Mouse (Mus musculus) embryonic facial prominence, embryonic 15.5 days (tissue): ENCODE measurements around the gene Dtd2. TPM values are rescaled to one million over a fixed set of nuclear protein-coding genes. Genes with fewer than 3 reads are reported as not detected.

Source experiments
- ATAC-seq: fragments of 200-750 bp; cut with Nextera tagmentation; 2 replicates; pipeline ENCODE4 v1.8.0; 2017; ENCODE audit warnings: low read depth, moderate TSS enrichment; ENCODE audit not compliant: insufficient number of reproducible peaks, low FRiP score, low TSS enrichment
- H3K27ac ChIP-seq: fragments of 300-500 bp; sonication (generic); replicated peaks from 2 replicates; pipeline ENCODE4 v1.5.1; 2015; ENCODE audit warnings: mild to moderate bottlenecking, inconsistent platforms
- H3K27me3 ChIP-seq: fragments of 300-500 bp; sonication (generic); 2 replicates; pipeline ENCODE4 v1.6.1; 2015; ENCODE audit warnings: inconsistent platforms
- H3K36me3 ChIP-seq: fragments of 300-500 bp; sonication (generic); 2 replicates; pipeline ENCODE4 v1.6.1; 2015; ENCODE audit warnings: mild to moderate bottlenecking, inconsistent platforms
- H3K4me1 ChIP-seq: fragments of 300-500 bp; sonication (generic); 2 replicates; pipeline ENCODE4 v1.6.1; 2015; ENCODE audit warnings: inconsistent platforms
- H3K4me2 ChIP-seq: fragments of 300-500 bp; sonication (generic); replicated peaks from 2 replicates; pipeline ENCODE4 v1.6.1; 2015; ENCODE audit warnings: mild to moderate bottlenecking, inconsistent platforms
- H3K4me3 ChIP-seq: fragments of 300-500 bp; sonication (generic); replicated peaks from 2 replicates; pipeline ENCODE4 v1.5.1; 2015; ENCODE audit warnings: mild to moderate bottlenecking, inconsistent platforms
- H3K9ac ChIP-seq: fragments of 300-500 bp; sonication (generic); 2 replicates; pipeline ENCODE4 v1.6.1; 2015; ENCODE audit warnings: inconsistent platforms
- H3K9me3 ChIP-seq: fragments of 300-500 bp; sonication (generic); replicated peaks from 2 replicates; pipeline ENCODE4 v1.6.1; 2016; ENCODE audit warnings: inconsistent platforms
- WGBS: fragments of 180-500 bp; shearing (Covaris S2); methylation state at CpG from one replicate; pipeline ENCODE4 v1.1.7; 2015; 5-methylcytosine and 5-hydroxymethylcytosine counted together
- polyA plus RNA-seq: library from polyadenylated mRNA; unstranded; fragments of >200 nt; fragmentation: Nextera tagmentation; extraction: Ambion mirVana; gene quantifications from 2 replicates; pipeline ENCODE4 v1.2.1, GENCODE M21; 2015

Dtd2 gene
- polyA plus RNA-seq = 20.8 and 24.2 TPM in 2 replicates

- peak within 1 kb of the TSS; percentile 29 for H3K9ac ChIP-seq
- H3K4me1 ChIP-seq = 0 out of 2 replicates have a peak, but pooled peaks cover 5% of the 10 kb centered on the region
- peak; percentile 96 for ATAC-seq
- H3K4me3 ChIP-seq = peak within 1 kb of the TSS; percentile 56
- no peaks in the 10 kb centered on the region for H3K27me3 ChIP-seq
- peak within 1 kb of the TSS; percentile 44; the same call in 1 of the 2 replicates for H3K27ac ChIP-seq
- no peaks in the 10 kb centered on the region for H3K36me3 ChIP-seq
- peak within 1 kb of the TSS; percentile 63 for H3K4me2 ChIP-seq
- H3K9me3 ChIP-seq = no peaks in the 10 kb centered on the region
- WGBS = 2% methylated on average over 46 of the region's 46 CpGs
Observed at GRCm38 (mm10) chr12:52005877-52006632, at the start of gene Dtd2. Gene Dtd2 (minus strand): TSS chr12:52006501.

DNA sequence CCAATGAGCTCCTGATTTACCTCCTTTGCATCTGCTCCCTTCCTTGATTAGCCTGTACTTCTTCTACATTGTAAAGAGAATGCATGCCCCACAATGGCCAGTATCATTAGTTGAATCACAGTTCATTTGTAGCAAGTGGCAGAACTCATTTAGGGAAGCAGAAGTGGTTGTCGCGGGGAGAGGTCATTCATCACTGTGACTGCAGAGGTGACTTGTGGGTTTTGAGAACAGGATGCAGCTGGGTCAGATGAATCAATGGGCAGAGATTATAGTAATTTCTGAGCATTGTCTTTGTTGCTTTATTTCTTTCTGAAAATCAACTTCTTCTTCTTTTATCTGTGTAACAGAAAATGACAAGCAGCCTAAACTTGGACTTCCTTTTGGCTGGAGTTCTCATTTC lies 43.0 kb upstream of the Dtd2 start:
- 88% methylated on average over 2 of the region's 2 CpGs for WGBS
- Histone ChIP-seq H3K27ac (no peak overlapping the region), H3K4me2 (no peak overlapping the region), H3K36me3 (no peaks in the 10 kb centered on the region), H3K4me3 (no peak overlapping the region), H3K27me3 (no peaks in the 10 kb centered on the region), H3K9ac (no peak overlapping the region), H3K4me1 (no peaks in the 10 kb centered on the region), H3K9me3 (no peaks in the 10 kb centered on the region)
- no peak for ATAC-seq

DNA sequence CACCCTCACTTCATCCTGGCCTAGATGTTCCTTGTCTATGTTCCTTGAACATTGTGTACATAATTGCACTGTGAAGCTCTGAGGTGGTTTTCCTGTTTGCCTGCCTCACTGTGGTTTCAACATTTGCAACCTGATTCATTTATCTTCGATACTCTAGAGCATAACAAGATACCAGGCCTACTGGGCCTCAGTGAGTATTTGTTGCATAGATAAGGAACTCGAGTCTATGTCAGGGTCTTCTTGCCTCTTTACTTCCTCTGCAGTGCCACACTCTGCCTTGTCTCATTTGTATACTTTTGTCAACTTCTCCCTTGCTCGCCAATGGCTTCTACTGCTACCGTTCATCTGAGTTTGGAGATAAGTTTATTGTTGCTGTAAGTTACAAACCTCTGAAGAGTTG lies 40.1 kb upstream of the Dtd2 start:
- H3K4me3 ChIP-seq = no peak overlapping the region
- H3K9ac ChIP-seq = no peak overlapping the region
- H3K4me2 ChIP-seq = no peak overlapping the region
- H3K36me3 ChIP-seq = no peaks in the 10 kb centered on the region
- no peak overlapping the region for H3K27ac ChIP-seq
- H3K27me3 ChIP-seq = no peaks in the 10 kb centered on the region
- no peaks in the 10 kb centered on the region for H3K4me1 ChIP-seq
- 87% methylated on average over 4 of the region's 4 CpGs for WGBS
- no peak for ATAC-seq
- H3K9me3 ChIP-seq = no peaks in the 10 kb centered on the region

DNA sequence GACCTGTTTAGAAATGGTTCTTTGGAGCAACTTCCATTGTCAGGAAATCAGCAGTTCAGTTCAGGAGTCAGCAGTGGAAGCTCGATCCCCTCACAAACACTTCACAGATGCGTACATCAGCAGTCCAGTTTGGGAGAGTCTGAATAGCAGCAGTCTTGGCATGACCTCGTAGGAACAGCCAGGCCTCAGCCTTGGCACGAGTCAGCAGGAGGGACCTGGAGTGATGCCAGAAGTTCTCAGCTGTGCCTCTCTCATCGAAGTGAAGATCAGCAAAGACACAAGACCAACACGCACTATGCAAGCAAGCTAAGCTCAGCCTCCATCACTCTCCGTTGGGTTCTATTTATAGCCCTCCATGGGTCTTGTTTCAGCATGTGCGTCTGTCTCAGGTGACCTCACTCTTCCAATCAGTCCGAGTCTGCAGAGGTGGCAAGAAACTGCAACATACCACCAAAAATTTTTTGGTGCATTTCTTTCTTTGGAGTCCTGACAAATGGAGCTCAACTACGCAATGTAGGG lies 36.6 kb upstream of the Dtd2 start:
- H3K9me3 ChIP-seq = no peaks in the 10 kb centered on the region
- H3K9ac ChIP-seq = no peak overlapping the region
- no peaks in the 10 kb centered on the region for H3K27me3 ChIP-seq
- no peaks in the 10 kb centered on the region for H3K36me3 ChIP-seq
- no peaks in the 10 kb centered on the region for H3K4me1 ChIP-seq
- H3K27ac ChIP-seq = no peak overlapping the region
- no peak for ATAC-seq
- no peak overlapping the region for H3K4me3 ChIP-seq
- WGBS = 60% methylated on average over 10 of the region's 10 CpGs
- H3K4me2 ChIP-seq = no peak overlapping the region

- no peaks in the 10 kb centered on the region for H3K27me3 ChIP-seq
- H3K27ac ChIP-seq = no peak overlapping the region
- ATAC-seq = no peak; the same call in 1 of the 2 replicates
- no peak overlapping the region for H3K9ac ChIP-seq
- H3K36me3 ChIP-seq = no peaks in the 10 kb centered on the region
- 36% methylated on average over 3 of the region's 3 CpGs for WGBS
- no peaks in the 10 kb centered on the region for H3K9me3 ChIP-seq
- H3K4me3 ChIP-seq = no peak overlapping the region
- no peak overlapping the region for H3K4me2 ChIP-seq
- no peaks in the 10 kb centered on the region for H3K4me1 ChIP-seq
Observed at GRCm38 (mm10) chr12:52038352-52038751, 32.1 kb upstream of the Dtd2 start.

- no peaks in the 10 kb centered on the region for H3K27me3 ChIP-seq
- H3K9ac ChIP-seq = no peak overlapping the region
- H3K4me3 ChIP-seq = no peak overlapping the region
- ATAC-seq = no peak
- H3K9me3 ChIP-seq = no peaks in the 10 kb centered on the region
- no peaks in the 10 kb centered on the region for H3K36me3 ChIP-seq
- H3K27ac ChIP-seq = no peak overlapping the region
- no peak overlapping the region for H3K4me2 ChIP-seq
- whole genome bisulfite sequencing = 75% methylated on average over 3 of the region's 3 CpGs
- H3K4me1 ChIP-seq = no peaks in the 10 kb centered on the region
Observed at GRCm38 (mm10) chr12:52034956-52035355, 28.7 kb upstream of the Dtd2 start.

DNA sequence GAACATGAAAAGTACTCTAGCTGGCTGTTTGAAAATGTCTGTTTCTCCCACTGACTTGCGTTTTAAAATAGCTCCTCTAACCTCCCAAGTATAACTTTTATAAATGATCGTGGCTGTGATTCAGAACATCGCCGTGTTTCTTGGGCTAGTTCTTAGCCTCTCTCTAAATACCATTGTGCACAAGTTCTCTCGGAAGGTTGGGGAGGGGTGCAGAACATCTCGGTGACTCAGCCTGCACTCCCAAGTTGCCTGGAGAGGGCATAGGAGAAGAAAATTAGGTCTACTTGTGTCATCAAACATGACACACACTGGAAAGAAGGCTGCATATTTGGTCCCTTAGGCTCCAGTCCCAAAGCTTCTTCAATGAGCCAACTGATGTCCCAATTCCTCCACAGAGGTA lies 26.0 kb upstream of the Dtd2 start:
- Histone ChIP-seq H3K9me3 (no peaks in the 10 kb centered on the region), H3K27ac (no peak overlapping the region), H3K27me3 (no peaks in the 10 kb centered on the region), H3K9ac (no peak overlapping the region), H3K4me3 (no peak overlapping the region), H3K4me2 (no peak overlapping the region), H3K36me3 (no peaks in the 10 kb centered on the region), H3K4me1 (no peaks in the 10 kb centered on the region)
- 86% methylated on average over 6 of the region's 6 CpGs for WGBS
- ATAC-seq = no peak

- no peak within 1 kb of the TSS for H3K9ac ChIP-seq
- H3K4me1 ChIP-seq = no peaks in the 10 kb centered on the region
- H3K27ac ChIP-seq = no peak within 1 kb of the TSS
- no peak within 1 kb of the TSS for H3K4me2 ChIP-seq
- 94% methylated on average over 3 of the region's 3 CpGs for WGBS
- no peak for ATAC-seq
- no peaks in the 10 kb centered on the region for H3K9me3 ChIP-seq
- H3K27me3 ChIP-seq = no peaks in the 10 kb centered on the region
- H3K36me3 ChIP-seq = no peaks in the 10 kb centered on the region
- H3K4me3 ChIP-seq = no peak within 1 kb of the TSS
Observed at GRCm38 (mm10) chr12:52027963-52028362, 21.7 kb upstream of the Dtd2 start, which contains the start of gene Gpr33. Gene Gpr33 (minus strand): TSS chr12:52028063.

DNA sequence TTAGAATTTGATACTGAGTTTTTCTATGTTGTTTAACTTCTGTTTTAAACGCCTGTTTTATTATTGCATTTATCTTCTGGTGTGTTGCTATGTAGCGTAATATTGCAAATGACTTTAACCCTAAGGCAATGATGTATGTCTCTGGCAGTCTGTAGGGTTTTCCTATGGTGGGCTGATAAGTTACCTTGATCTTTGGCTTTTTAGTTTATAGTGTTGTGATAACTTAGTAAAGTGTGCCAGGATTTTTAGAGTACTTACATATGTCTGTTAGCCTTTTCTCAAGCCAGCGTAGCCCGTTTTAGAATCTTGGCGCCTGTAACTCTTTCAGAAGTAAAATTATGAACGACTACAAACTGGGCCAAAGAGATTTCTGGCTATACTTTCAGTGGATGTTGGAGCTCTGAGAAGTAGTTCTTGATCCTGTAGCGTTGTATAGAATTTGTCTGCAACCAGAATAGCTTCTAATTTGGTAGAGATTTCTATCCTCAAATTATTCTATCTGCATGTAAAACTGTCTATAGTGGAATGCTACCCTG lies 8.3 kb upstream of the Dtd2 start:
- Histone ChIP-seq H3K4me3 (no peak overlapping the region), H3K9me3 (no peaks in the 10 kb centered on the region), H3K36me3 (no peaks in the 10 kb centered on the region), H3K4me1 (no peaks in the 10 kb centered on the region), H3K4me2 (no peak overlapping the region), H3K27me3 (no peaks in the 10 kb centered on the region), H3K9ac (no peak overlapping the region), H3K27ac (no peak overlapping the region)
- no peak for ATAC-seq
- 72% methylated on average over 7 of the region's 7 CpGs for WGBS

GRCm38 (mm10) chr12:52014044-52014443 lies 7.7 kb upstream of the Dtd2 start:
- no peak overlapping the region for H3K27ac ChIP-seq
- 83% methylated on average over 11 of the region's 11 CpGs for WGBS
- H3K9me3 ChIP-seq = no peaks in the 10 kb centered on the region
- H3K9ac ChIP-seq = no peak overlapping the region
- H3K36me3 ChIP-seq = no peaks in the 10 kb centered on the region
- H3K27me3 ChIP-seq = no peaks in the 10 kb centered on the region
- no peak for ATAC-seq
- no peak overlapping the region for H3K4me3 ChIP-seq
- H3K4me2 ChIP-seq = no peak overlapping the region
- no peaks in the 10 kb centered on the region for H3K4me1 ChIP-seq

- no peak overlapping the region for H3K4me3 ChIP-seq
- 32% methylated on average over 9 of the region's 9 CpGs for WGBS
- H3K4me2 ChIP-seq = no peak overlapping the region
- H3K9ac ChIP-seq = no peak overlapping the region
- H3K27me3 ChIP-seq = no peaks in the 10 kb centered on the region
- H3K9me3 ChIP-seq = no peaks in the 10 kb centered on the region
- no peak for ATAC-seq
- no peaks in the 10 kb centered on the region for H3K36me3 ChIP-seq
- no peaks in the 10 kb centered on the region for H3K4me1 ChIP-seq
- H3K27ac ChIP-seq = no peak overlapping the region
Observed at GRCm38 (mm10) chr12:52013274-52013673, 7.0 kb upstream of the Dtd2 start.
